Mouse (Mus musculus) embryonic facial prominence, embryonic 15.5 days (tissue): Measurements from ENCODE around the gene Ccl11. TPM values are rescaled to one million over a fixed set of nuclear protein-coding genes. Genes with fewer than 3 reads are reported as not detected.

Experiments used
- ATAC-seq: fragments of 200-750 bp; cut with Nextera tagmentation; 2 replicates; pipeline ENCODE4 v1.8.0; 2017; ENCODE audit warnings: low read depth, moderate TSS enrichment; ENCODE audit not compliant: insufficient number of reproducible peaks, low FRiP score, low TSS enrichment
- H3K27ac ChIP-seq: fragments of 300-500 bp; sonication (generic); replicated peaks from 2 replicates; pipeline ENCODE4 v1.5.1; 2015; ENCODE audit warnings: mild to moderate bottlenecking, inconsistent platforms
- H3K27me3 ChIP-seq: fragments of 300-500 bp; sonication (generic); 2 replicates; pipeline ENCODE4 v1.6.1; 2015; ENCODE audit warnings: inconsistent platforms
- H3K36me3 ChIP-seq: fragments of 300-500 bp; sonication (generic); 2 replicates; pipeline ENCODE4 v1.6.1; 2015; ENCODE audit warnings: mild to moderate bottlenecking, inconsistent platforms
- H3K4me1 ChIP-seq: fragments of 300-500 bp; sonication (generic); 2 replicates; pipeline ENCODE4 v1.6.1; 2015; ENCODE audit warnings: inconsistent platforms
- H3K4me2 ChIP-seq: fragments of 300-500 bp; sonication (generic); replicated peaks from 2 replicates; pipeline ENCODE4 v1.6.1; 2015; ENCODE audit warnings: mild to moderate bottlenecking, inconsistent platforms
- H3K4me3 ChIP-seq: fragments of 300-500 bp; sonication (generic); replicated peaks from 2 replicates; pipeline ENCODE4 v1.5.1; 2015; ENCODE audit warnings: mild to moderate bottlenecking, inconsistent platforms
- H3K9ac ChIP-seq: fragments of 300-500 bp; sonication (generic); 2 replicates; pipeline ENCODE4 v1.6.1; 2015; ENCODE audit warnings: inconsistent platforms
- H3K9me3 ChIP-seq: fragments of 300-500 bp; sonication (generic); replicated peaks from 2 replicates; pipeline ENCODE4 v1.6.1; 2016; ENCODE audit warnings: inconsistent platforms
- WGBS: fragments of 180-500 bp; shearing (Covaris S2); methylation state at CpG from one replicate; pipeline ENCODE4 v1.1.7; 2015; 5-methylcytosine and 5-hydroxymethylcytosine counted together
- polyA plus RNA-seq: library from polyadenylated mRNA; unstranded; fragments of >200 nt; fragmentation: Nextera tagmentation; extraction: Ambion mirVana; gene quantifications from 2 replicates; pipeline ENCODE4 v1.2.1, GENCODE M21; 2015

Ccl11 gene
- polyA plus RNA-seq, 1 experiment from 2014 or later = 6.9 TPM

GRCm38 (mm10) chr11:82053849-82054248 is 3.8 kb upstream of the Ccl11 start:
- Histone ChIP-seq H3K9me3 (no peaks in the 10 kb centered on the region), H3K36me3 (no peaks in the 10 kb centered on the region), H3K4me3 (no peak overlapping the region), H3K4me1 (no peaks in the 10 kb centered on the region), H3K4me2 (no peak overlapping the region), H3K9ac (no peak overlapping the region), H3K27ac (no peak overlapping the region), H3K27me3 (no peaks in the 10 kb centered on the region)
- 81% methylated on average over 7 of the region's 7 CpGs for WGBS
- no peak for ATAC-seq

GRCm38 (mm10) chr11:82062226-82062625 is 4.6 kb downstream of the Ccl11 start:
- H3K27me3 ChIP-seq = peaks cover 3% of the 10 kb centered on the region; the same call in 1 of the 2 replicates
- H3K9me3 ChIP-seq = no peaks in the 10 kb centered on the region
- no peaks in the 10 kb centered on the region for H3K36me3 ChIP-seq
- H3K4me1 ChIP-seq = no peaks in the 10 kb centered on the region
- no peak overlapping the region for H3K27ac ChIP-seq
- ATAC-seq = no peak
- no peak overlapping the region for H3K4me3 ChIP-seq
- H3K9ac ChIP-seq = no peak overlapping the region
- no peak overlapping the region for H3K4me2 ChIP-seq
- WGBS = 34% methylated on average over 3 of the region's 3 CpGs

- Histone ChIP-seq H3K9me3 (no peaks in the 10 kb centered on the region), H3K27ac (no peak overlapping the region), H3K27me3 (peaks cover 3% of the 10 kb centered on the region; the same call in 1 of the 2 replicates), H3K9ac (no peak overlapping the region), H3K4me2 (no peak overlapping the region), H3K4me1 (no peaks in the 10 kb centered on the region), H3K4me3 (no peak overlapping the region), H3K36me3 (no peaks in the 10 kb centered on the region)
- no peak for ATAC-seq
- 83% methylated on average over 2 of the region's 2 CpGs for WGBS
These were observed 5.8 kb downstream of the Ccl11 start for GRCm38 (mm10) chr11:82063454-82063853.

GRCm38 (mm10) chr11:82066953-82067571 is 9.4 kb downstream of the Ccl11 start:
- H3K9me3 ChIP-seq = no peaks in the 10 kb centered on the region
- H3K4me1 ChIP-seq = no peaks in the 10 kb centered on the region
- no peak overlapping the region for H3K4me3 ChIP-seq
- H3K9ac ChIP-seq = no peak overlapping the region
- 78% methylated on average over 7 of the region's 7 CpGs for WGBS
- no peak for ATAC-seq
- no peak overlapping the region for H3K27ac ChIP-seq
- no peak overlapping the region for H3K4me2 ChIP-seq
- H3K36me3 ChIP-seq = no peaks in the 10 kb centered on the region
- peaks cover 3% of the 10 kb centered on the region; the same call in 1 of the 2 replicates for H3K27me3 ChIP-seq

GRCm38 (mm10) chr11:82071076-82071475 is 13.5 kb downstream of the Ccl11 start:
- Histone ChIP-seq H3K27me3 (peaks cover 3% of the 10 kb centered on the region; the same call in 1 of the 2 replicates), H3K36me3 (no peaks in the 10 kb centered on the region), H3K9me3 (no peaks in the 10 kb centered on the region), H3K9ac (no peak overlapping the region), H3K4me2 (no peak overlapping the region), H3K4me3 (no peak overlapping the region), H3K27ac (no peak overlapping the region), H3K4me1 (no peaks in the 10 kb centered on the region)
- WGBS = 80% methylated on average over 3 of the region's 3 CpGs
- ATAC-seq = no peak

GRCm38 (mm10) chr11:82072374-82072773 is 14.8 kb downstream of the Ccl11 start:
- no peak overlapping the region for H3K27ac ChIP-seq

GRCm38 (mm10) chr11:82072984-82073383 is 15.4 kb downstream of the Ccl11 start:
- Histone ChIP-seq H3K9ac (no peak overlapping the region), H3K27me3 (no peaks in the 10 kb centered on the region), H3K36me3 (no peaks in the 10 kb centered on the region), H3K4me1 (peaks cover 5% of the 10 kb centered on the region), H3K4me2 (no peak overlapping the region), H3K4me3 (no peak overlapping the region), H3K27ac (no peak overlapping the region), H3K9me3 (no peaks in the 10 kb centered on the region)
- 72% methylated on average over 3 of the region's 3 CpGs for WGBS
- no peak for ATAC-seq

More at GRCm38 (mm10) chr11:82072374-82072773, 14.8 kb downstream of the Ccl11 start:
- WGBS = 68% methylated on average over 1 of the region's 1 CpGs
- no peaks in the 10 kb centered on the region for H3K27me3 ChIP-seq
- no peak overlapping the region for H3K4me3 ChIP-seq
- H3K4me1 ChIP-seq = no peaks in the 10 kb centered on the region
- no peaks in the 10 kb centered on the region for H3K36me3 ChIP-seq
- no peak for ATAC-seq
- no peaks in the 10 kb centered on the region for H3K9me3 ChIP-seq
- H3K4me2 ChIP-seq = no peak overlapping the region
- no peak overlapping the region for H3K9ac ChIP-seq

GRCm38 (mm10) chr11:82073686-82074085 is 16.1 kb downstream of the Ccl11 start:
- WGBS = 63% methylated on average over 3 of the region's 3 CpGs
- no peak overlapping the region for H3K27ac ChIP-seq
- no peaks in the 10 kb centered on the region for H3K36me3 ChIP-seq
- no peak for ATAC-seq
- no peaks in the 10 kb centered on the region for H3K9me3 ChIP-seq
- no peak overlapping the region for H3K4me3 ChIP-seq
- H3K9ac ChIP-seq = no peak overlapping the region
- no peak overlapping the region for H3K4me2 ChIP-seq
- H3K4me1 ChIP-seq = peaks cover 7% of the 10 kb centered on the region
- H3K27me3 ChIP-seq = no peaks in the 10 kb centered on the region

- H3K27ac ChIP-seq = no peak overlapping the region
- WGBS = 74% methylated on average over 3 of the region's 3 CpGs
- no peak overlapping the region for H3K4me2 ChIP-seq
- no peak overlapping the region for H3K9ac ChIP-seq
- H3K27me3 ChIP-seq = no peaks in the 10 kb centered on the region
- no peaks in the 10 kb centered on the region for H3K9me3 ChIP-seq
- ATAC-seq = no peak
- H3K4me3 ChIP-seq = no peak overlapping the region
- H3K4me1 ChIP-seq = peaks cover 7% of the 10 kb centered on the region
- H3K36me3 ChIP-seq = no peaks in the 10 kb centered on the region
These were observed 19.4 kb downstream of the Ccl11 start for GRCm38 (mm10) chr11:82077031-82077430.

GRCm38 (mm10) chr11:82078136-82078730 is 20.6 kb downstream of the Ccl11 start:
- Histone ChIP-seq H3K27me3 (no peaks in the 10 kb centered on the region), H3K36me3 (no peaks in the 10 kb centered on the region), H3K4me3 (no peak overlapping the region), H3K9ac (no peak overlapping the region), H3K4me2 (no peak overlapping the region), H3K9me3 (no peaks in the 10 kb centered on the region), H3K4me1 (peaks cover 7% of the 10 kb centered on the region), H3K27ac (no peak overlapping the region)
- ATAC-seq = no peak; the same call in 1 of the 2 replicates

- H3K27ac ChIP-seq = no peak overlapping the region
These were observed 23.2 kb downstream of the Ccl11 start for GRCm38 (mm10) chr11:82080865-82081264.

GRCm38 (mm10) chr11:82084360-82084759 is 26.7 kb downstream of the Ccl11 start:
- H3K9me3 ChIP-seq = no peaks in the 10 kb centered on the region
- no peak overlapping the region for H3K27ac ChIP-seq
- no peak overlapping the region for H3K9ac ChIP-seq
- H3K27me3 ChIP-seq = no peaks in the 10 kb centered on the region
- no peak overlapping the region for H3K4me3 ChIP-seq
- 86% methylated on average over 3 of the region's 3 CpGs for WGBS
- H3K36me3 ChIP-seq = no peaks in the 10 kb centered on the region
- ATAC-seq = no peak
- no peaks in the 10 kb centered on the region for H3K4me1 ChIP-seq
- H3K4me2 ChIP-seq = no peak overlapping the region

More at GRCm38 (mm10) chr11:82080865-82081264, 23.2 kb downstream of the Ccl11 start:
- H3K4me1 ChIP-seq = peaks cover 7% of the 10 kb centered on the region
- H3K9me3 ChIP-seq = no peaks in the 10 kb centered on the region
- ATAC-seq = no peak
- H3K27me3 ChIP-seq = no peaks in the 10 kb centered on the region
- WGBS = 78% methylated on average over 3 of the region's 3 CpGs
- no peak overlapping the region for H3K4me2 ChIP-seq
- no peak overlapping the region for H3K9ac ChIP-seq
- H3K4me3 ChIP-seq = no peak overlapping the region
- H3K36me3 ChIP-seq = no peaks in the 10 kb centered on the region
